Mouse (Mus musculus): ENCODE results near the gene Nrp2.

DNA sequence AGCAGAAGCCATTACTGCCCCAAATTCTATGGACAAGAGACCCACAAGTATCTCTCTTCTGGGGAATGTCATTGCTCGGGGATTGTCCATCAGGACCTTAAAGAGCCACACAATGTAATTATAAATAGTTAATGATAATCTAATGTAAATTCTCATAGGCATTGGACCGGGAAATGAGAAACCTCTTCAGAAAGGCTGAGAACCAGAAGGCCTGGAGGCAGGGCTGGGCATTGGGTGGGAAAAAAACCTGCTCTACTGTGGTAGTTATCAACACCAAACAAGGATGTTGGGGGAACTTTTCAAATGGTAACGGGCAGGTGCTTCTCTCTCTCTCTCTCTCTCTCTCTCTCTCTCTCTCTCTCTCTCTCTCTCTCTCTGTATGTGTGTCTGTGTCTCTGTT, 98.8 kb downstream of the Nrp2 start:
- TF ChIP-seq CTCF (IDR thresholded peaks at IDR 0.05 in 2 of 3, conservative IDR thresholded peaks at IDR 0.05 in 1 of 3; ENCODE audit: control insufficient read depth in 1 of 3, insufficient read depth in 1 of 3, low read depth in 2 of 3, low read length in 3 of 3, poor library complexity in 1 of 3, severe bottlenecking in 1 of 3), result no peak
- TF ChIP-seq EP300 (IDR thresholded peaks at IDR 0.05; ENCODE audit: low read depth in 1 of 2, low read length in 2 of 2), result no peak
- TF ChIP-seq ETS1 (IDR thresholded peaks at IDR 0.05; ENCODE audit: low read depth, low read length), result no peak
